ENCODE assay signal across 8 mouse cellular contexts in genomic region chr9:21425556-21425945, GRCm38 (mm10). TPM values are rescaled to one million over a fixed set of nuclear protein-coding genes. Genes with fewer than 3 reads are reported as not detected.
DNase-seq lines count a peak whose midpoint lies in the region; ATAC-seq and TF ChIP-seq lines count a peak whose summit lies in the region.

No protein-coding gene starts in this region.

- peak overlapping the region; percentile 80 for H3K4me2 ChIP-seq in forebrain, embryonic 15.5 days (replicated peaks)

- TF ChIP-seq POLR2A in kidney, adult 2 months (IDR thresholded peaks at IDR 0.05; ENCODE audit: low read depth, low read length) = no peak

- peak overlapping the region; percentile 72 for H3K27ac ChIP-seq in kidney, adult 2 months (ENCODE audit: insufficient read depth, low read depth, low read length)
- H3K27ac ChIP-seq in forebrain, embryonic 15.5 days (replicated peaks) = no peak overlapping the region
- H3K27ac ChIP-seq in macrophage = peak overlapping the region; percentile 66

- H3K9me3 ChIP-seq in forebrain, embryonic 15.5 days = no peaks in the 10 kb centered on the region

- no peak for TF ChIP-seq CTCF in kidney, adult 2 months (conservative IDR thresholded peaks at IDR 0.05; ENCODE audit: insufficient read depth, insufficient read length, low read depth, low read length)

- WGBS in kidney, adult 2 months = 0% methylated on average over 6 of the region's 6 CpGs
- WGBS in forebrain, embryonic 15.5 days = 9% methylated on average over 6 of the region's 6 CpGs
- 2% methylated on average over 6 of the region's 6 CpGs for WGBS in macrophage (ENCODE audit: missing documents)

- peaks cover 57% of the 10 kb centered on the region for H3K79me2 ChIP-seq in macrophage (ENCODE audit: inconsistent target)

- no peaks in the 10 kb centered on the region for H3K36me3 ChIP-seq in kidney, adult 2 months (ENCODE audit: control insufficient read depth, insufficient read depth, low read length)
- H3K36me3 ChIP-seq in forebrain, embryonic 15.5 days = 0 out of 2 replicates have a peak, but pooled peaks cover 2% of the 10 kb centered on the region
- H3K36me3 ChIP-seq in macrophage (ENCODE audit: inconsistent target) = peaks cover 2% of the 10 kb centered on the region; the same call in 1 of the 2 replicates

- H3K9ac ChIP-seq in forebrain, embryonic 15.5 days (replicated peaks) = peak overlapping the region; percentile 90

- H3K27me3 ChIP-seq in kidney, adult 2 months (replicated peaks; ENCODE audit: control insufficient read depth, insufficient read depth, low read length) = no peaks in the 10 kb centered on the region
- H3K27me3 ChIP-seq in forebrain, embryonic 15.5 days = no peaks in the 10 kb centered on the region

- peaks cover 41% of the 10 kb centered on the region for H3K4me1 ChIP-seq in kidney, adult 2 months (ENCODE audit: control insufficient read depth, insufficient read depth, low read length)
- H3K4me1 ChIP-seq in forebrain, embryonic 15.5 days = peaks cover 52% of the 10 kb centered on the region

- peak overlapping the region; percentile 73 for H3K4me3 ChIP-seq in kidney, adult 2 months (ENCODE audit: insufficient read depth, low read depth, low read length)
- peak overlapping the region; percentile 97 for H3K4me3 ChIP-seq in forebrain, embryonic 15.5 days
- H3K4me3 ChIP-seq in macrophage (ENCODE audit: inconsistent target) = peak overlapping the region; percentile 96

- no peak for DNase-seq in kidney, adult 2 months
- DNase-seq in kidney, adult 18-20 months = no peak
- DNase-seq in brain, adult 2 months (ENCODE audit: low read depth, low spot score) = peak; percentile 89
- no peak for DNase-seq in layer of hippocampus, postnatal 14 days (ENCODE audit: low spot score in 2 of 2)
- no peak for DNase-seq in adrenal gland, adult 18-20 months (ENCODE audit: low spot score in 2 of 2)
- DNase-seq in left cerebral cortex, adult 8-10 months (ENCODE audit: low spot score in 2 of 2) = no peak

- ATAC-seq in forebrain, embryonic 15.5 days (replicated peaks) = no peak

RNA-seq across cellular contexts. Expression of gene Dnm2, which starts 0.8 kb away (rescaled TPM):
- 101 and 118 TPM in 2 replicates for polyA plus RNA-seq in kidney, adult 2 months (2012; rRNA removed)
- 74.7 and 77.1 TPM in 2 replicates for polyA plus RNA-seq in forebrain, embryonic 15.5 days (2015; fragmentation: Nextera tagmentation; extraction: Ambion mirVana)
- 100 to 1,000 TPM; 187 to 515 (median 394) TPM for total RNA-seq in macrophage (2018; cell fraction: chromatin; rRNA removed)
- total RNA-seq in macrophage (2018; cell fraction: cytosol; rRNA removed) = 100 to 1,000 TPM in 21 of 26 experiments, 10 to 100 TPM in 5; 84.7 to 144 (median 113) TPM
- 100 to 1,000 TPM; 106 to 277 (median 208) TPM for total RNA-seq in macrophage (2018; cell fraction: nucleus; rRNA removed)
- 101 to 145 TPM (median 112 TPM) in 3 replicates for polyA plus RNA-seq in macrophage (2018)
- 10 to 100 TPM; 70.0 to 77.2 TPM for total RNA-seq in layer of hippocampus, postnatal 14 days (2021)
- 100 to 1,000 TPM in 1 of 2 experiments, 10 to 100 TPM in 1; 88.5 to 112 TPM for total RNA-seq in adrenal gland, adult 18-20 months (2021)
- total RNA-seq in left cerebral cortex, adult 8-10 months (2022) = 10 to 100 TPM; 49.5 to 64.9 (median 60.9) TPM

RNA-seq across cellular contexts. Expression of gene Qtrt1, which starts 13.9 kb away (rescaled TPM):
- polyA plus RNA-seq in kidney, adult 2 months (2012; rRNA removed) = 23.7 and 25.2 TPM in 2 replicates
- 45.7 and 49.1 TPM in 2 replicates for polyA plus RNA-seq in forebrain, embryonic 15.5 days (2015; fragmentation: Nextera tagmentation; extraction: Ambion mirVana)
- total RNA-seq in macrophage (2018; cell fraction: chromatin; rRNA removed) = 10 to 100 TPM; 12.0 to 53.9 (median 28.6) TPM
- 1 to 10 TPM; 2.9 to 7.9 (median 6.6) TPM for total RNA-seq in macrophage (2018; cell fraction: cytosol; rRNA removed)
- total RNA-seq in macrophage (2018; cell fraction: nucleus; rRNA removed) = 10 to 100 TPM in 23 of 26 experiments, 1 to 10 TPM in 3; 5.9 to 31.4 (median 17.0) TPM
- polyA plus RNA-seq in macrophage (2018) = 6.1 to 12.6 TPM (median 9.4 TPM) in 3 replicates
- total RNA-seq in layer of hippocampus, postnatal 14 days (2021) = 10 to 100 TPM; 32.0 to 33.9 TPM
- total RNA-seq in adrenal gland, adult 18-20 months (2021) = 10 to 100 TPM; 15.6 to 18.5 TPM
- 10 to 100 TPM; 17.0 to 28.0 (median 23.5) TPM for total RNA-seq in left cerebral cortex, adult 8-10 months (2022)

RNA-seq across cellular contexts. Expression of gene Ilf3, which starts 57.9 kb away (rescaled TPM):
- 31.9 and 33.0 TPM in 2 replicates for polyA plus RNA-seq in kidney, adult 2 months (2012; rRNA removed)
- 306 and 307 TPM in 2 replicates for polyA plus RNA-seq in forebrain, embryonic 15.5 days (2015; fragmentation: Nextera tagmentation; extraction: Ambion mirVana)
- 100 to 1,000 TPM in 25 of 26 experiments, 10 to 100 TPM in 1; 91.4 to 349 (median 167) TPM for total RNA-seq in macrophage (2018; cell fraction: chromatin; rRNA removed)
- total RNA-seq in macrophage (2018; cell fraction: cytosol; rRNA removed) = 10 to 100 TPM; 25.3 to 42.3 (median 32.5) TPM
- total RNA-seq in macrophage (2018; cell fraction: nucleus; rRNA removed) = 100 to 1,000 TPM in 16 of 26 experiments, 10 to 100 TPM in 10; 78.0 to 241 (median 106) TPM
- 35.3 to 40.5 TPM (median 35.7 TPM) in 3 replicates for polyA plus RNA-seq in macrophage (2018)
- 10 to 100 TPM; 78.1 to 91.5 TPM for total RNA-seq in layer of hippocampus, postnatal 14 days (2021)
- 10 to 100 TPM; 56.5 to 59.6 TPM for total RNA-seq in adrenal gland, adult 18-20 months (2021)
- total RNA-seq in left cerebral cortex, adult 8-10 months (2022) = 10 to 100 TPM; 90.2 to 93.1 (median 91.0) TPM
